Mouse (Mus musculus) neural tube, embryonic 15.5 days (tissue): Measurements from ENCODE around the gene Ptpru. TPM values are rescaled to one million over a fixed set of nuclear protein-coding genes. Genes with fewer than 3 reads are reported as not detected.

Experiments
- ATAC-seq: fragments of 200-750 bp; cut with Nextera tagmentation; 2 replicates; pipeline ENCODE4 v1.8.0; 2017; ENCODE audit warnings: mild to moderate bottlenecking, moderate TSS enrichment, moderate library complexity; ENCODE audit not compliant: low FRiP score
- H3K27ac ChIP-seq: fragments of 300-500 bp; sonication (generic); replicated peaks from 2 replicates; pipeline ENCODE4 v1.5.1; 2015; ENCODE audit warnings: mild to moderate bottlenecking, inconsistent platforms
- H3K27me3 ChIP-seq: fragments of 300-500 bp; sonication (generic); replicated peaks from 2 replicates; pipeline ENCODE4 v1.6.1; 2015; ENCODE audit warnings: inconsistent platforms
- H3K36me3 ChIP-seq: fragments of 300-500 bp; sonication (generic); 2 replicates; pipeline ENCODE4 v1.6.1; 2015; ENCODE audit warnings: inconsistent platforms
- H3K4me1 ChIP-seq: fragments of 300-500 bp; sonication (generic); 2 replicates; pipeline ENCODE4 v1.6.1; 2015; ENCODE audit warnings: inconsistent platforms
- H3K4me2 ChIP-seq: fragments of 300-500 bp; sonication (generic); 2 replicates; pipeline ENCODE4 v1.6.1; 2015; ENCODE audit warnings: inconsistent platforms, mild to moderate bottlenecking, moderate library complexity
- H3K4me3 ChIP-seq: fragments of 300-500 bp; sonication (generic); replicated peaks from 2 replicates; pipeline ENCODE4 v1.5.1; 2015; ENCODE audit warnings: mild to moderate bottlenecking, inconsistent platforms
- H3K9ac ChIP-seq: fragments of 300-500 bp; sonication (generic); replicated peaks from 2 replicates; pipeline ENCODE4 v1.6.1; 2015; ENCODE audit warnings: mild to moderate bottlenecking, inconsistent platforms
- H3K9me3 ChIP-seq: fragments of 300-500 bp; sonication (generic); replicated peaks from 2 replicates; pipeline ENCODE4 v1.6.1; 2016; ENCODE audit warnings: inconsistent platforms
- WGBS: fragments of 180-500 bp; shearing (Covaris S2); methylation state at CpG from one replicate; pipeline ENCODE4 v1.1.7; 2015; ENCODE audit warnings: mixed read lengths; 5-methylcytosine and 5-hydroxymethylcytosine counted together
- polyA plus RNA-seq: library from polyadenylated mRNA; unstranded; fragments of >200 nt; fragmentation: Nextera tagmentation; extraction: Ambion mirVana; gene quantifications from 2 replicates; pipeline ENCODE4 v1.2.1, GENCODE M21; 2015

The Ptpru gene
- polyA plus RNA-seq, 1 experiment from 2014 or later = 23.5 TPM

- 93% methylated on average over 4 of the region's 4 CpGs for WGBS
- no peaks in the 10 kb centered on the region for H3K4me1 ChIP-seq
Observed at GRCm38 (mm10) chr4:131861341-131861739, 23.3 kb upstream of the Ptpru start.

DNA sequence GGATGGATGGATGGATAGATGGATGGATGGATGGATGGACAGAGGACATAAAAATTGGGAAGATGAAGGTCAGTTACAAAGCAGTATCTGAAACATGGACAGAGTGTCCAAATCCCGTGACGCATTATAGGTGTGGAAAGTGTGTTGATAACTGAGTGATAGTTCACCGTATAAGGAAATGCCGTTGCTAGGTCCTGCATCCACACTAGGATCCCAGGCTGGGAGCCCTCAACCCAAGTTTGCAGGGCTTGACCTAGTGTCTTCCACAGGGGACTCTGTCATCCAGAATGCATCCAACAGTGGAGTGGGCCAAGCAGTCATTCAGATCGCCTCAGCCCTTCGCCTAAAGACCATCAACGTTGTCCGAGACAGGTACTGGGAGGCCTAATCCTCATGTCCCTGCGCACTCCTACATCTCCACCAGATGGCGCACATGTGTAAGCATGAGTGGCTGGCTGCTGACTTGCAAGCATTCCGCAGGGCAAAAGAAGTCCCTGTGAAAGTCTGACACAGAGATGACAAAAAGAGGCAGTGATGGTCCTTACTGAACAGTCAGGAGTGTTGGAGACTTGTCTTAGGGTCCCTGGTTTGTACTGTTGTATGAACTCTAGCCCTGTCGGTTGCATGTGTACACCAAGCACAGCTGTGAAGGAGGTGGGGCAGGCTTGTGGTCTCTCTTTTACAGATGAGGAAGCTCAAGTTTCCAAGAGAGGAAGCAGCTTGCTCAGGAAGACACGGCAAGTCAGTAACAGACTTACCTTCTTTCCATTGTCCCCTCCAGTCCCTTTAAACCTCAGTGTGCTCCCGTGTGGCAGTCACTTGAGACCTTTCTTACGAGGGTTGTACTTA lies 22.6 kb upstream of the Ptpru start:
- WGBS = 54% methylated on average over 15 of the region's 15 CpGs
- H3K9ac ChIP-seq = no peak overlapping the region; the same call in 1 of the 2 replicates
- H3K36me3 ChIP-seq = peaks cover 34% of the 10 kb centered on the region
- H3K9me3 ChIP-seq = no peaks in the 10 kb centered on the region
- H3K4me2 ChIP-seq = no peak overlapping the region
- ATAC-seq = peak; percentile 50; the same call in 1 of the 2 replicates
- H3K27me3 ChIP-seq = no peaks in the 10 kb centered on the region
- no peaks in the 10 kb centered on the region for H3K4me1 ChIP-seq
- H3K27ac ChIP-seq = no peak overlapping the region
- H3K4me3 ChIP-seq = no peak overlapping the region

More at GRCm38 (mm10) chr4:131861341-131861739, 23.3 kb upstream of the Ptpru start:
- Histone ChIP-seq H3K27me3 (no peaks in the 10 kb centered on the region), H3K4me3 (no peak overlapping the region), H3K36me3 (peaks cover 35% of the 10 kb centered on the region), H3K9ac (no peak overlapping the region), H3K9me3 (no peaks in the 10 kb centered on the region), H3K27ac (no peak overlapping the region), H3K4me2 (no peak overlapping the region)
- ATAC-seq = no peak

DNA sequence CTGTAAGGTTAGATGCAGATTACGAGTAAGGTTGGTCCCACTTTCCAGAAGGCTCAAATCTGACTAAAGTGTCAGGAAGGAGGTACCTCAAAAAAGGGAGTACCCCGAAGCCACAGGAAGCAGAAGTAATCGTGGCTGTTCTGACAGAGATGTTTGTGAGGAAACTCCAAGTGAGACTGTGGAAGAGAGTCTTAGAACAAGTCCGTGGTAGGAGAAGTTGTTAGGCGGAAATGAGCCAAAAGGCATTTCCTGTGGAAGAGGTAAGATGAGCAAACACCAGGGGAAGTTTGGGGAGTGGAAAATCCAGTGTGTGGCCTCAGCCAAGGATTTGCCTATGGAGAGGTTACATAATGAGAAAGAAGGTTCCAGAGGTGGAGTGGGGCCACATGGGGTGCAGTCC lies 16.9 kb upstream of the Ptpru start:
- no peaks in the 10 kb centered on the region for H3K27me3 ChIP-seq
- no peak overlapping the region for H3K4me3 ChIP-seq
- H3K36me3 ChIP-seq = peaks cover 18% of the 10 kb centered on the region
- 88% methylated on average over 5 of the region's 5 CpGs for WGBS
- H3K4me1 ChIP-seq = peaks cover 8% of the 10 kb centered on the region
- H3K9ac ChIP-seq = no peak overlapping the region
- no peaks in the 10 kb centered on the region for H3K9me3 ChIP-seq
- H3K4me2 ChIP-seq = no peak overlapping the region
- no peak overlapping the region for H3K27ac ChIP-seq
- no peak for ATAC-seq

DNA sequence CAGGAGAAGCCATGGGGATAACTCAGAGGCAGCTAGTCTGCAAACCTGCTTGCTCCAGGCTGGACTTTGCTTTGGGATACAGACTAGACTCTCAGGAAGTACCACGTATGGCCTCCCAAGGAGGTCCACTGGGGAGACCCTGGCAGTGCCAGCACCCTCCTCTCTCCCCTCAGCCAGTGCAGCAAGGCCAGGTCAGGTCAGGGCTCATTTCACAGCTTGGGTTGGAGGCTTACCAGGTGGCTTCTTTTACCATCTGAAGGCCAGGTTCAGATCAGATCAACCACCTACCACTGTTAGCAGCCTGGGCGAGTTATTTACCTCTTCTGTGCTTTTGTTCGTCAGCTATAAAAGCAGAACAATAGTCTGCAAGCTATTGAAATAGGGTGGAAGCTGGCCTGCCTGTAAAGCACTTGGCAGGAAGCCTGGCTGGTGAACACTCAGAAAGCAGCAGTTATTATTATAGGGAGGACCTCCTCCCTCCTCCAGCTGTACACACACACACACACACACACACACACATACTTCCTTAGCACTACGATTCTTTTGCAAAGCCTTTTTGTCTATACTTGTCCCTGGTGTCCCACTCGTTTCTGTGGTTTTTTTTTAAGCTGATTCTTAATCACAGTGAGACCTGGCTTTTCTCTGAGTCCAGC lies 12.0 kb upstream of the Ptpru start:
- H3K4me3 ChIP-seq = no peak overlapping the region
- H3K4me2 ChIP-seq = no peak overlapping the region
- WGBS = 15% methylated on average over 5 of the region's 5 CpGs
- no peak for ATAC-seq
- no peaks in the 10 kb centered on the region for H3K27me3 ChIP-seq
- H3K9me3 ChIP-seq = no peaks in the 10 kb centered on the region
- H3K27ac ChIP-seq = peak overlapping the region; percentile 64
- H3K9ac ChIP-seq = 0 out of 2 replicates have a peak overlapping the region, but pooled peaks have one; percentile 20
- peaks cover 13% of the 10 kb centered on the region for H3K4me1 ChIP-seq
- no peaks in the 10 kb centered on the region; the same call in 1 of the 2 replicates for H3K36me3 ChIP-seq

GRCm38 (mm10) chr4:131848082-131848481 lies 10.0 kb upstream of the Ptpru start:
- no peak overlapping the region for H3K4me2 ChIP-seq
- 80% methylated on average over 6 of the region's 6 CpGs for WGBS
- H3K4me1 ChIP-seq = peaks cover 30% of the 10 kb centered on the region
- ATAC-seq = no peak
- no peaks in the 10 kb centered on the region for H3K9me3 ChIP-seq
- no peaks in the 10 kb centered on the region for H3K36me3 ChIP-seq
- H3K4me3 ChIP-seq = no peak overlapping the region
- H3K27ac ChIP-seq = no peak overlapping the region
- no peaks in the 10 kb centered on the region for H3K27me3 ChIP-seq
- H3K9ac ChIP-seq = no peak overlapping the region

DNA sequence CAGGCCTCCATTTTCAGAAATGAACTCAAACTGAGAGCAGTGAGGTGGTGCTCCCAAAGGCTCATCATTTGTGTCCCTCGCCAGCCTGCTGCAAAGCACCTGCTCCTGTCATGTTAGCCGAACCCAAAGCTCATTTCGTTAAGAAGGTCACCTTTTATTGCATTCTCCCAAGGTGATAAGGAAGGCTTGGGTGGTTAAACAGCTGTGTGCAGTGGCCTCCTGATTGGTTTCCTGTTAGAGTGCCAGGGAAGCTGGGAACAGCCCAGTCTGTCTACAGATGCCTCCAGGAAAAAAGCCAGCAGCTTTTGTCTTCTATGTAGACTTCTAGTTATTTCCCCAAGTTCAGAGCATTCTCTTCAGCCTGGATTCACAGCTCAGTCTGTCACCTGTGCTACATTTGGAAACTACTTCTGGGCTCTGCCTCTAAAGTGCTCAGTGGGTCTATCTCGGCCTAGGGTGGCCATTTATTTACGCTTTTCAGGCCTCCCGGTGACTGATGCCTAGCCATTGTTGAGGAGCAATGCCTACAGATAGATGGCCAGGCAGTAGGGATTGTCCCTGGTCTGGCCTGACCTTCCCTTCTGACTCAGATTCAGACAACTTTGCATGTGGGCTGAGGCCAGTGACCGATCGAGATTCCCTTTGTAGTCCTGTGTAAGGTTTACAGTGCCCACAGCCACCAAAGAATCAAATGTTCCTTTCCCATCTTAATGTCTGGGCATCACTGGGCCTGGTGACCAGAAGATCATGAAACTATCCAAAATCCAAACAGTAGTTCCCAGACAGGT lies 8.1 kb upstream of the Ptpru start:
- Histone ChIP-seq H3K4me3 (no peak overlapping the region), H3K4me1 (peaks cover 34% of the 10 kb centered on the region), H3K27me3 (peaks cover 8% of the 10 kb centered on the region), H3K9ac (no peak overlapping the region), H3K4me2 (no peak overlapping the region), H3K9me3 (no peaks in the 10 kb centered on the region), H3K36me3 (no peaks in the 10 kb centered on the region), H3K27ac (no peak overlapping the region)
- whole genome bisulfite sequencing = 82% methylated on average over 8 of the region's 8 CpGs
- ATAC-seq = no peak

- Histone ChIP-seq H3K27ac (peak within 1 kb of the TSS; percentile 41; the same call in 1 of the 2 replicates), H3K9ac (peak within 1 kb of the TSS; percentile 79), H3K4me2 (peak within 1 kb of the TSS; percentile 91), H3K36me3 (no peaks in the 10 kb centered on the region), H3K27me3 (peaks cover 23% of the 10 kb centered on the region), H3K4me3 (peak within 1 kb of the TSS; percentile 94), H3K9me3 (no peaks in the 10 kb centered on the region), H3K4me1 (peaks cover 25% of the 10 kb centered on the region)
- peak; percentile 75 for ATAC-seq
- WGBS = under 1% methylated on average over 37 of the region's 37 CpGs
Observed at GRCm38 (mm10) chr4:131843290-131843743, 5.2 kb upstream of the Ptpru start, which contains the start of gene Mecr. Gene Mecr, plus strand, starts transcription at chr4:131843470.

DNA sequence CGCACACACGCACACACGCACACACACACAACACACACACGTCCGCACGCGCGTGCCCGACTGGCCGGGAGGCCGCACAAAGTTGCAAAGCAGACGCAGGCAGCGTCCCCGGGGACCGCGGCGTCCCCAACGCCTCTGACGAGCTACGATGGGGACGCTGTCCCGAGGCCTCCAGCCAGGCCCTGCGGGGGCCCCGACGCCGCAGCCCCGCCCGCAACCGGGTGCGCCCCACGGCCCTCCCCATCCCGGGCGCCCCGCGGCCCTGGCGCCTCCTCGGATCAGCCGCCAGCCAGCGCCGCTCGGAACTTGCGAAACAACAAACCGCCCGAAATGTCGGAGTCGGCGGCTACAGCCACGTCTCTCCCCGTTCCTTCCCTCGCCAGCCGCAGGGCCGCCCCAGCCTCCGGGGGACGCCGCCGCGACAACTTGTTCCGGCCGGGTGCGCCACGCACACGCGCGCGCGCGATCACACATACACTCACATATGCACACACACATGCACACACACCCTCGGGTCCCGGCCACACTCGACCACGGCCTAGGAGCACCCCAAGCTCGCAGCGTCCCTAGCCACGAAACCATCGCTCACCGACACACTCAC lies 1.1 kb downstream of the Ptpru start:
- under 1% methylated on average over 74 of the region's 76 CpGs for WGBS
- Histone ChIP-seq H3K36me3 (no peaks in the 10 kb centered on the region), H3K27ac (0 out of 2 replicates have a peak overlapping the region, but pooled peaks have one; percentile 18), H3K27me3 (peaks cover 53% of the 10 kb centered on the region), H3K4me2 (peak overlapping the region; percentile 88), H3K9me3 (no peaks in the 10 kb centered on the region), H3K9ac (peak overlapping the region; percentile 51), H3K4me3 (peak overlapping the region; percentile 57), H3K4me1 (peaks cover 36% of the 10 kb centered on the region)
- ATAC-seq = peak; percentile 16; the same call in 1 of the 2 replicates

GRCm38 (mm10) chr4:131836351-131836881 lies 1.7 kb downstream of the Ptpru start:
- Histone ChIP-seq H3K4me2 (peak overlapping the region; percentile 88), H3K4me3 (peak overlapping the region; percentile 57), H3K9me3 (no peaks in the 10 kb centered on the region), H3K4me1 (peaks cover 36% of the 10 kb centered on the region), H3K27ac (no peak overlapping the region), H3K27me3 (peaks cover 48% of the 10 kb centered on the region), H3K36me3 (no peaks in the 10 kb centered on the region), H3K9ac (peak overlapping the region; percentile 51)
- under 1% methylated on average over 39 of the region's 39 CpGs for WGBS
- 0 out of 2 replicates have a peak, but pooled peaks have one; percentile 7 for ATAC-seq

DNA sequence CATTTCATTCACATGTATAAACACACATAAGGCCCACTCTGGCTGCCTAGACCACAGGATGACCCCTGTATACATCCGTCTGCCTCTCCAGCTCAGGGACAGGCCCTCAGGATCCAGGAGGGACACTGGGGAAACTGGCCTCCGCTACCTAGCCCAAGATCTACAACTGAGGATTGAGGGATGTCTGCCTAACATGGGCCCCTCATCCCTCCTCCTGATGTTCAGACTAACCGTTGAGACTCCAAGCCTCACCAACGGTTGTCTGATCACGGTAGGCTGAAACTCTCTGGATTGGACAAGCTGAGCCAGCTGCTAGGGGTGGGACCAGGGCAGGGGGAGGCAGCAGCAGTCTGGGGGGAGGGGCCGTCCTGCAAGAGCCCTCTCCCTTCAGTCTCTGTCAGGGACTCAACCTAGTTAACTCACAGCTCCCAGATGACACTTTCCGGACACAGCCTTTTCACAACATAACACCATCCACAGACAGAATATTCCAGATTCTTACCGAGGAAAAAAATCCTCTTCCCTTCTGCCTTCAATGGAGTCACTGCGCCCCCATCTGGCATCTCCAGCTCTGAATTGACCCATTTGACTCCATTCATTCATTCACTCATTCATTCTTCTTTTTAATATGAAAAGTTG lies 4.0 kb downstream of the Ptpru start:
- 34% methylated on average over 9 of the region's 9 CpGs for WGBS
- Histone ChIP-seq H3K4me3 (no peak overlapping the region), H3K9me3 (no peaks in the 10 kb centered on the region), H3K4me2 (no peak overlapping the region), H3K27ac (no peak overlapping the region), H3K9ac (no peak overlapping the region), H3K27me3 (peaks cover 35% of the 10 kb centered on the region), H3K4me1 (peaks cover 46% of the 10 kb centered on the region), H3K36me3 (no peaks in the 10 kb centered on the region)
- no peak for ATAC-seq
